Mouse (Mus musculus): ENCODE measurements at regions not wholly inside any gene's neighbourhood (a gene's known extent, or its start where the extent isn't known, plus 50 kb on each side); places are given as distances from the start of the nearest gene placed in this dataset.

DNA sequence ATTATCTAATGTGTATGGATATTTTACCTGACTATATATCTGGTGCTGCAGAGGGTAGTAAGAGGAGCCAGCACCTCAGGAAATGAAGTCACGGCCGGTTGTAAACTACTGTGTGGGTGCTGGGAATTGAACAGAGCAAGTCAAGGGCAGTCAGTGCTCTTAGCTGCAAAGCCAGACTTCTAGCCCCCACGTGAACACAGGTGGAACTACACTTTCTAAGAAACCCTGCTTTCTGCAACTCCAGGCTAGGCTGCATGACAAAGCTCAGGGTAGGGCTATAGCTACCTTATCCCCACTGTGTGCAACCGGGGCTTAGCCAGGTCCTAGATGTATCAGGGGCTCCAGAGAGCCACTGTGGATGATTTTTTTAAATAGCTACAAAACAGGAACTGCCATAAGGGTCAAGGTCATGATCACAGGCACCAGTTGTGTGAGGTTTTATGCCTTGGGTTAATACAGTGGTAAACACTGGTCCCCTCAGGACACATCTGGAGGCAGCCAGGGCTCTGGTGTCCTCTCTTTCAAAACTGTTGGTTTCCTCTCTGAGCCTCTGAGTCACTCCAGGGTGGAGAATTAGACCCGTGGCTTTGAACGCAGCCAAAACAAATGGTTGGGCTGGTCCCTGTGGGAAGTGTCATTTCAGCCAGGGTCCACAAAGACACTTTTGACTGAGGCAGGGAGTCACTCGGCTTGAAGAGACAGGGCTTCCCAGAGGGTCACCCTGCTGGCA lies 76.5 kb downstream of the Gm26897 start:
- peaks cover 58% of the 10 kb centered on the region for H3K27me3 ChIP-seq
- H3K36me3 ChIP-seq = no peaks in the 10 kb centered on the region
- no peak overlapping the region for H3K4me3 ChIP-seq (replicated peaks)
- H3K9me3 ChIP-seq = no peaks in the 10 kb centered on the region
- H3K27ac ChIP-seq = no peak overlapping the region
- no peak; the same call in 1 of the 2 replicates for ATAC-seq (ENCODE audit: insufficient number of reproducible peaks, insufficient read depth, low FRiP score, low TSS enrichment, low read depth)
- 24% methylated on average over 7 of the region's 7 CpGs for WGBS
- H3K4me1 ChIP-seq (replicated peaks) = peaks cover 47% of the 10 kb centered on the region
- H3K4me2 ChIP-seq = no peak overlapping the region
- no peak overlapping the region for H3K9ac ChIP-seq (replicated peaks)

DNA sequence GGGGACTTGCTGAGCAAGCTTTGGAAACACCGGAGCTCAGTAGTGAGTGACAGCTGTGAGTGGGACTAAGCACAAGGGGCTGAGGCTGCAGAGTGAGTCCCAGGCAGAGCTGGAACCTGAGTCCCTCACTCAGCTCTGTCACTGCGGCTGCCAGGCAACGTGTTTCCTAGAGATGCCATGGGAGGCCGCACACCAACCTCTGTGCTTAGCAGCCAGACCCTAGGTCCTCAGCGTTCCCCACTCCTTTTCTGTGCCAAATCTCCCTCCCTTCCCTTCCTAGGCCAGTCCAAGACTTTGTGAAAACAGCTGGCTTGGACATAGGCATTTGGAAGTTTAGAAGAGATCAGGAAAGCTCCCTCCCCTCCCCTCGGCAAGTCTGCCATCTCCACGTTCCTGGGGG lies 78.9 kb downstream of the Gm26897 start:
- H3K27me3 ChIP-seq = peaks cover 79% of the 10 kb centered on the region
- no peaks in the 10 kb centered on the region for H3K9me3 ChIP-seq
- H3K27ac ChIP-seq = no peak overlapping the region
- H3K4me1 ChIP-seq (replicated peaks) = peaks cover 26% of the 10 kb centered on the region
- ATAC-seq (ENCODE audit: insufficient number of reproducible peaks, insufficient read depth, low FRiP score, low TSS enrichment, low read depth) = no peak
- no peak overlapping the region for H3K4me2 ChIP-seq
- H3K4me3 ChIP-seq (replicated peaks) = no peak overlapping the region
- no peak overlapping the region for H3K9ac ChIP-seq (replicated peaks)
- WGBS = 63% methylated on average over 7 of the region's 7 CpGs
- H3K36me3 ChIP-seq = no peaks in the 10 kb centered on the region

DNA sequence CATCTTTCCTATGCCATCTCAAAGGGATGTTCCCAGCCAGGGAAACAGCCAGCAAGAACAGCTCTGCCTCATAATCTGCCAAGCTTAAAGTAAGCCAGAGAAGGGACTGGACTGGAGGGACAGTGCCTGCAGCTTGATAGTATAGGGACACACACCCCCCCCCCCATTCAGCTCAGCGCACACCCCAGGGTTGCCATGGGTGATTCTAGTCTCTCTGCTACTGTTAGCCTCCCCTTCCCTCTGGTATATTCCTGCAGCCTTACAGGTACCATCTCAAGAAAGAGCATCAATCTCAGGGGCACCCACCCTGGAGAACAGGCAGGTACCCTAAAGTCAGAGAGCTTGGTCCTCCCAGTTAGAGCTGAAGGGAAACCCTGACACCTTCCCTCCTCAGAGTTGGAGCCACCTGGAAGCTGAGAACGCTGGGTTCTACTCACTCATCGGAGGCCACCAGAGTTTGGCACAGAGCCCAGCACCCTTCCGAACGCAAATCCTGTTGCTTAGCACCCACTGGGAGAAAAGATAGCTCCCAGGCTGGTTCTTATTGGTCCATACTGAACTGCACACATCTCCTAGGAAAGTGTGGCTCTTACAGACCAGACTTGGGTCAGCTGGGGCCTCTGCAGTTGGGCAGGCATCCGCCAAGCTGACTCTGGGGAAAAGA lies 79.5 kb downstream of the Gm26897 start:
- Histone ChIP-seq H3K36me3 (no peaks in the 10 kb centered on the region), H3K27me3 (peaks cover 86% of the 10 kb centered on the region), H3K4me3 (replicated peaks) (no peak overlapping the region), H3K4me1 (replicated peaks) (peaks cover 20% of the 10 kb centered on the region), H3K9ac (replicated peaks) (no peak overlapping the region), H3K4me2 (no peak overlapping the region), H3K27ac (no peak overlapping the region), H3K9me3 (no peaks in the 10 kb centered on the region)
- no peak for ATAC-seq (ENCODE audit: insufficient number of reproducible peaks, insufficient read depth, low FRiP score, low TSS enrichment, low read depth)
- 82% methylated on average over 6 of the region's 6 CpGs for WGBS

DNA sequence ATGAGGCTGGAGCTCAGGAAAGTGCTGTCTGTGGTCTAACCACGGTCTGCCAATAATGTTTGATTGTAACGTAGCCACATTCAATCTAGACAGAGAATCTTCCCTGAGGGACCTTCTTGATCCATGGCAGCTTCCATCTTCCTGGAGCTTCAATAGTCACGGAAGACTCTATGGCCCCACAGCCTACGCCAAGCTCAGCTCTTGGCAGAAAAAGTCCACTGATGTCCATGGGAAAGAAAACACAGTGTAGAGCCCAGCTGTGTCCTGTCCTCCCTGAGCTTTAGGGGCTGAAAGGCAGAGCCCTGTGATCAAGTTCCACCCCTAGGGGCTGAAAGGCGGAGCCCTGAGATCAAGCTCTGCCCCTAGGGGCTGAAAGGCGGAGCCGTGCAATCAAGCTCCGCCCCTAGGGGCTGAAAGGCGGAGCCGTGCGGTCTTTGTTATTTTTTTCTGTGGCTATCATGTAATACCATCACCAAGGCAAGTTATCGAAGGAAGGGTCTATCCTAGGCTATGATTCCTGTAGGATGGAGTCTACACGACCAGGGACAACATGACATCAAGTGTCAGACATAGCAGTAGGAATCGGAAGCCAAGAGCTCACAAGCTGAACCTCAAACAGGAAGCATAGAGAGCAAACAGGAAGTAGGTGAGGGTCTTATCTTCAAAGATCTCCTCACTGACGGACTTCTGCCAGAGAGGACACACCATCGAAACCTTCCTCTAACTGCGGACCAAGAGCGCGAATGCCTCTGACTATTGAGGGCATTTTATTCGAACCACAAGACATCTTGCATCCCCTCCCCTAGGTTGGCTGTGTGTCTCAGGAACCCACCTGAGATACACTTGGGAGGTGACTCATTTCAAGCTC lies 81.4 kb downstream of the Gm26897 start:
- no peak for ATAC-seq (ENCODE audit: insufficient number of reproducible peaks, insufficient read depth, low FRiP score, low TSS enrichment, low read depth)
- no peak overlapping the region for H3K4me2 ChIP-seq
- H3K27ac ChIP-seq = no peak overlapping the region
- H3K4me3 ChIP-seq (replicated peaks) = no peak overlapping the region
- no peak overlapping the region for H3K9ac ChIP-seq (replicated peaks)
- H3K27me3 ChIP-seq = peaks cover 92% of the 10 kb centered on the region
- H3K4me1 ChIP-seq (replicated peaks) = peaks cover 6% of the 10 kb centered on the region
- H3K36me3 ChIP-seq = no peaks in the 10 kb centered on the region
- 85% methylated on average over 20 of the region's 20 CpGs for WGBS
- no peaks in the 10 kb centered on the region for H3K9me3 ChIP-seq

DNA sequence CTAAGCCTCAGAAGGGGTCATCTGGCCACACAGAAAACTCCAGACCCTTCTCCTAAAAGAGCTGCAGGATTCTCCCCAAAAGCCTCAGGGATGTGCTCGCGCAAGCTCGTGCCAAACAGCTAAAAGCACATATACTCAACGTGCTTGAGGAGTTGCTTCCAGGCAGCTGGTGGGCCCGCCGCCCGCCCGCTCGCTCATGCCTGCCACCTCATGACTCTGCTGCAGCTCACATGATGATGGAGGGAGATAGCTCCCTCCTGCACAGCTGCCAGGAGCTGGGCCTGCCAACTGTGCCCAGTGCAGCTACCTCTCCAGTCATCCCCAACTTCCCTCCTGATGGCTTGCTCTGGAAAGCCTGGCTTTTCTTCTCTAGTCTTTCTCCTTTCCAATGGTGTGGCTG lies 87.2 kb downstream of the Gm26897 start:
- Histone ChIP-seq H3K9ac (replicated peaks) (no peak overlapping the region), H3K27ac (no peak overlapping the region), H3K4me1 (replicated peaks) (peaks cover 14% of the 10 kb centered on the region), H3K36me3 (no peaks in the 10 kb centered on the region), H3K4me2 (no peak overlapping the region), H3K27me3 (peaks cover 87% of the 10 kb centered on the region), H3K9me3 (no peaks in the 10 kb centered on the region), H3K4me3 (replicated peaks) (no peak overlapping the region)
- no peak for ATAC-seq (ENCODE audit: insufficient number of reproducible peaks, insufficient read depth, low FRiP score, low TSS enrichment, low read depth)
- WGBS = 91% methylated on average over 9 of the region's 9 CpGs

DNA sequence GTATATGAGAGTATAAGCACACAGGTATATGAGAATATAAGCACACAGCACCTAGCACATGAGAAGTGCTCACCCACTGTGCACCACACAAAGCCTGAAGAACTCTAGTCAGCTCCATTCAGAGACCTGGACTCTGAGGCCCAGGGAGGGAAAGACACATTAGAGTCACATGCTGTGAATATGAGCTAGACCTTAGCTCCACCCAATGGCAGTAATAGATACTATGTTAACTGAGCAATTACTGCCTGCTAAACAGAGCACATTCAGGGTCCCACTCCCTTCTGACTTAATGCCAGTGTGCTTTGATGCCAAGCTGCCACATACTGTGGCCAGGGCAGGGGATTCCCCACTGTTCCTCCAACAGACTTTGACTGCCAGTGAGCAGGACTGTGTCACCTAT lies 89.2 kb downstream of the Gm26897 start:
- Histone ChIP-seq H3K27ac (no peak overlapping the region), H3K9me3 (no peaks in the 10 kb centered on the region), H3K27me3 (peaks cover 78% of the 10 kb centered on the region), H3K4me1 (replicated peaks) (peaks cover 14% of the 10 kb centered on the region), H3K9ac (replicated peaks) (no peak overlapping the region), H3K4me2 (no peak overlapping the region), H3K4me3 (replicated peaks) (no peak overlapping the region), H3K36me3 (no peaks in the 10 kb centered on the region)
- no peak for ATAC-seq (ENCODE audit: insufficient number of reproducible peaks, insufficient read depth, low FRiP score, low TSS enrichment, low read depth)

DNA sequence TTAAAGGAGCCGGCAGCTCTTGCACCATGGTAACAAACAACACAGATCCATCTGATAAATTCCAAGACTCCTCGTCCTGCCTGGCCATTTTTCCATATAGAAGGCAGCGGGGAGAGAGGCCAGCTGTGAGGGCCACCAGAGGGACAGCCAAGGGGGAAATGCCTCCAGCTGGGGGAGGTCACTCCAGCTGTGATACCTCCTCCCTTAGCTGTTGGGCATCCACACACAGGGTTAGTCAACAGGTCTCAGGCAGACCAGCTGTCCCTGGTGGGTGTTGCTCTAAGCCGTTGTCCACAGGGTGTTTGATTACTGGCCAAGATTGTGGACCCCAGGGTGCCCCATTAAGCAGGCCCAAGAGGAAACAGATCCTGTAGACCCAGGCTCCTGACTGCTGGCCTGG lies 89.7 kb downstream of the Gm26897 start:
- Histone ChIP-seq H3K4me1 (replicated peaks) (peaks cover 14% of the 10 kb centered on the region), H3K27ac (no peak overlapping the region), H3K9ac (replicated peaks) (no peak overlapping the region), H3K27me3 (peaks cover 79% of the 10 kb centered on the region), H3K36me3 (no peaks in the 10 kb centered on the region), H3K4me3 (replicated peaks) (no peak overlapping the region), H3K4me2 (no peak overlapping the region), H3K9me3 (no peaks in the 10 kb centered on the region)
- 0 out of 2 replicates have a peak, but pooled peaks have one; percentile 63 for ATAC-seq (ENCODE audit: insufficient number of reproducible peaks, insufficient read depth, low FRiP score, low TSS enrichment, low read depth)
- 20% methylated on average over 4 of the region's 4 CpGs for WGBS

DNA sequence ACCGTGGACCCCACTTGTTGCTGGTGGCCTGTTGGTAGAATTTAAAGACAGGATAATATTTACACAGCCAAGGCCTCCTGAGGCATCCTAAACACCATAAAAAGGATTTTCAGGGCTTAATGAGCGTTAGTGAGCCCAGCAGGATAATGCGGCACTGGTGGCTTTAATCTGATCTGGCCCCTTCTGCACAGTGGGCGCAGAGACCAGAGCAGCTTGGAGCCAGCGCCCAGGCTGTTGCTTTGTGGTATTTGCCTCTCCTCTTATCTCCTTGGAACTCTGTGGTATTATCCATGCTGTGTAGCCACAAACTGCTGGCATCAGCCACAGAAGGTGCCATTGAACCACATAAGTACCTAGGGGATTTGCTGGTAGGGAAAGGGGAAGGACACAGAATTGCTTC lies 90.1 kb downstream of the Gm26897 start:
- Histone ChIP-seq H3K9me3 (no peaks in the 10 kb centered on the region), H3K36me3 (no peaks in the 10 kb centered on the region), H3K4me3 (replicated peaks) (no peak overlapping the region), H3K4me2 (no peak overlapping the region), H3K9ac (replicated peaks) (no peak overlapping the region), H3K27ac (no peak overlapping the region), H3K27me3 (peaks cover 83% of the 10 kb centered on the region), H3K4me1 (replicated peaks) (peaks cover 14% of the 10 kb centered on the region)
- 19% methylated on average over 5 of the region's 5 CpGs for WGBS
- ATAC-seq (ENCODE audit: insufficient number of reproducible peaks, insufficient read depth, low FRiP score, low TSS enrichment, low read depth) = 0 out of 2 replicates have a peak, but pooled peaks have one; percentile 10

DNA sequence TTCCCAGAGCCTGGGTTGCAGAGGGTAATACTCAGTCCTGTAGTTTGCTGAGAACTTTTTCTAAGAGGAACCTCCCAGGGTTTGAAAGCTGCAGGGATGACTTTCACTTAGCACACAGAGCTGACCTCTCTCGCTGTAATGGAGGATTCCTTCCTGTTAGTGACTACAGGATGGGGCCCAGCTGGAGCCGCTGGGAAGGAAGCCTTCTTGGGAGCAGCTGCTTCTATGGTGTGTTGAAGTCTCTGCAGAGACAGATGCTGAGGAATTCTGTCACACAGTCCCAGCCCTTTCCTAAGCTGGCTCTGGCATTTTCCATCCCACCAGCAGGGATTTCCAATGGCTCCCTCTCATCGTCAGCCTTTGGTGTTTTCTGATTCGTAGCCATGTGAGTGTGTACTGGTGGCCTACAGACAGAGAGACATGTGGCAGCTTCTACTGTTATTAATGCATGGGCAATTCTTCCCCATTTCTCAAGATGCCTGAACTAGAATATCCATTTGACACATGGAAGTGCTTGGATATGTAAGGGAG lies 90.9 kb downstream of the Gm26897 start:
- peaks cover 81% of the 10 kb centered on the region for H3K27me3 ChIP-seq
- H3K27ac ChIP-seq = no peak overlapping the region
- H3K4me3 ChIP-seq (replicated peaks) = no peak overlapping the region
- no peak overlapping the region for H3K9ac ChIP-seq (replicated peaks)
- H3K4me1 ChIP-seq (replicated peaks) = peaks cover 14% of the 10 kb centered on the region
- H3K9me3 ChIP-seq = no peaks in the 10 kb centered on the region
- no peak overlapping the region for H3K4me2 ChIP-seq
- H3K36me3 ChIP-seq = no peaks in the 10 kb centered on the region
- ATAC-seq (ENCODE audit: insufficient number of reproducible peaks, insufficient read depth, low FRiP score, low TSS enrichment, low read depth) = no peak
- WGBS = 71% methylated on average over 4 of the region's 4 CpGs

DNA sequence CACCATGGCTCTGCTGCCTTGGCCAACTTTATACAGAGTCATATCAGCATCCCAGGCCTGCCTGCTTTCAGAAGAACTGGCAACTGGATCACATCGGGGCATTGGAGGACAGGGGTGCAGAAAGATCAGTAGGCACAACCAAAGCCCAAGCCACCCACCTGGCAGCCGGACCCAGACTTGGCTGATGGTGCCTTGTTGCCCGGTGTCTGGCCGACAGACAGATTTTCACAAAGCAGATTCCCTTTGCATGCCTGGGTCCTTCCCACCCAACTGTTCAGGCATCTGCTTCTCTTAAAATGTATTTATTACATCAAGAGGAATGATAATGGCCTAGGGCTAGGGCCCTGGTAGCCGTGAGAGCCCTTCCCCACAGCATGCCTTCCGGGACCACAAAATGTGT lies 96.2 kb downstream of the Gm26897 start:
- no peaks in the 10 kb centered on the region for H3K4me1 ChIP-seq (replicated peaks)
- no peak overlapping the region for H3K4me2 ChIP-seq
- no peak overlapping the region for H3K9ac ChIP-seq (replicated peaks)
- H3K9me3 ChIP-seq = no peaks in the 10 kb centered on the region
- no peaks in the 10 kb centered on the region for H3K36me3 ChIP-seq
- no peak for ATAC-seq (ENCODE audit: insufficient number of reproducible peaks, insufficient read depth, low FRiP score, low TSS enrichment, low read depth)
- H3K27me3 ChIP-seq = peaks cover 52% of the 10 kb centered on the region
- 75% methylated on average over 6 of the region's 6 CpGs for WGBS
- no peak overlapping the region for H3K4me3 ChIP-seq (replicated peaks)
- no peak overlapping the region for H3K27ac ChIP-seq

Measured in limb, embryonic 12.5 days (tissue).